Mouse (Mus musculus) cortical plate, adult 2 months (tissue): ENCODE measurements around the gene Rdh13.

Source experiments
- CTCF ChIP-seq: fragments of 200-500 bp; IDR thresholded peaks from 2 replicates; pipeline ENCODE4 v1.5.1; 2011; ENCODE audit warnings: mild to moderate bottlenecking, control low read depth, low read length; ENCODE audit not compliant: insufficient read depth; ENCODE audit errors: extremely low read depth
- POLR2A ChIP-seq: fragments of 200-500 bp; IDR thresholded peaks from 2 replicates; pipeline ENCODE4 v1.6.1; 2011; ENCODE audit warnings: mild to moderate bottlenecking, low read length, control low read depth; ENCODE audit not compliant: insufficient read depth; ENCODE audit errors: extremely low read depth

DNA sequence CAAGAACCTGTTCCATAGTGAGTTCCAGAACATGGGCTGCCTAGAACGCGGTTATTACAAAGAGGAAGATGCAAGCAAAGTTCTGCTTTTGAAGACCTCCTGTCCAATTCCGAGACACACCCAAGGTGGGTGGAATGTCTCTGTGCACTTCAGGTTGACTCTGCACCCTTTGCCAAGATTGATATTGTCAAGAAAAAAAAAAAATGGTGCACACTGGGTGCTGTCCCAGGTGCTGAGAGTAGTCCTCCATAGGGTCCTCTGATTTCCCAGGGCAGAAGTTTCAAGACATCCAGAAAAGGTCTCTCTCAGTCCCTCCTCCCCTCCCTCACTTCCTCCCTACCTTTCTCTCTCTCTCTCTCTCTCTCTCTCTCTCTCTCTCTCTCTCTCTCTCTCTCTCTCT lies 3.0 kb upstream of the Rdh13 start:
- TF ChIP-seq CTCF: no peak
- no peak for TF ChIP-seq POLR2A
